Mouse (Mus musculus): ENCODE measurements around the gene Otub1. TPM values are rescaled to one million over a fixed set of nuclear protein-coding genes. Genes with fewer than 3 reads are reported as not detected.

Gene Otub1
- polyA plus RNA-seq, 1 experiment: 64.3 TPM

DNA sequence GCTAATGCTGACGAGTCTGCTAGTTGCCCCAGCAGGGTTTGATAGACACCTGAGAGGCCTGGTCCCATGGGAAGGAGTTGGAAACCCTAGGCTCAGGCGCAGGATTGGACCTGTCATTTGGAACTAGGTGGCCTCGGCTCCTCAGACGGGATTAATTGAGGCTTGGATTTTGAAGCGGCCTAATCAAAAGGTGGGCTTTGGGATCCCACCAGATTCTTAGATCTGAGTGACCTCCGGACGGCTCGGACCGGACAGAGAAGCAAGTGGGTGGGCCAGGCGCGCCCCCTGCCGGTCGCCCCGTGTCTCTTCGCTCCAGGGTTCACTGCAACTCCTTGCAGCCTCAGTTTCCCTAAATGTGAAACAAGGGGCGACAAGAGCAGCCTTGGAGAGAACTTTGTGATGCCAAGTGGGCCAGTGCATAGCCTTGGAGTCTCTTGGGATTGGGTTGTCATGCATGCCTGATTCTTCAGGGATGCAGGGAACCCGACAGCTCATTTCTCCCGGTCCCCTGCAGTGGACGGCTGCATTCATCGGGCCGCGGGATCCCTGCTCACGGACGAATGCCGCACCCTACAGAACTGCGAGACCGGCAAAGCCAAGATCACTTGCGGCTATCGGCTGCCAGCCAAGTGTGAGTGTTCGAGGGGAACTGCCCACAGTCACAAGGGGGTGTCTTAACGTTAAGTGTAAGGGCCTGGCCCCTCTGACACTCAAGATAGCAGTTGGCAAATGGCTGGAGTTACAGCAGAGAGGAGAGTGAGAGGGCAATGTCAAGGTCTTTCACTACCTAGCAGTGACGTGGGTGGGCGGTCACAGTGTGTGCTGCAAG lies 10.0 kb downstream of the Otub1 start:
- H3K27ac ChIP-seq (ENCODE audit: insufficient read depth, low read length): no peak overlapping the region
- TF ChIP-seq CTCF (IDR thresholded peaks at IDR 0.05; ENCODE audit: extremely low read depth, insufficient read depth, insufficient read length, insufficient replicate concordance) (peak; percentile 95), POLR2A (IDR thresholded peaks at IDR 0.05; ENCODE audit: low read depth, low read length) (no peak)
- H3K4me3 ChIP-seq (ENCODE audit: extremely low read depth, insufficient read depth, insufficient read length): no peak overlapping the region
- 40% methylated on average over 33 of the region's 33 CpGs for WGBS
- peaks cover 30% of the 10 kb centered on the region for H3K36me3 ChIP-seq (ENCODE audit: control insufficient read depth, insufficient read depth, low read length)
- no peaks in the 10 kb centered on the region; the same call in 1 of the 2 replicates for H3K4me1 ChIP-seq (ENCODE audit: control insufficient read depth, insufficient read depth, insufficient read length)
- no peaks in the 10 kb centered on the region for H3K27me3 ChIP-seq (ENCODE audit: control insufficient read depth, insufficient read depth, low read length)
- DNase-seq (ENCODE audit: low read depth in 1 of 2, low spot score in 2 of 2): peak in 1 of 2 experiments; percentile 49

GRCm38 (mm10) chr19:7192561-7192967 lies 13.6 kb downstream of the Otub1 start:
- no peak overlapping the region for H3K27ac ChIP-seq (ENCODE audit: insufficient read depth, low read length)
- peaks cover 7% of the 10 kb centered on the region for H3K36me3 ChIP-seq (ENCODE audit: control insufficient read depth, insufficient read depth, low read length)
- 97% methylated on average over 2 of the region's 2 CpGs for WGBS
- no peak for DNase-seq (ENCODE audit: low read depth in 1 of 2, low spot score in 2 of 2)
- no peak overlapping the region for H3K4me3 ChIP-seq (ENCODE audit: extremely low read depth, insufficient read depth, insufficient read length)
- TF ChIP-seq CTCF (IDR thresholded peaks at IDR 0.05; ENCODE audit: extremely low read depth, insufficient read depth, insufficient read length, insufficient replicate concordance): no peak
- no peak for TF ChIP-seq POLR2A (IDR thresholded peaks at IDR 0.05; ENCODE audit: low read depth, low read length)
- no peaks in the 10 kb centered on the region for H3K27me3 ChIP-seq (ENCODE audit: control insufficient read depth, insufficient read depth, low read length)
- no peaks in the 10 kb centered on the region; the same call in 1 of the 2 replicates for H3K4me1 ChIP-seq (ENCODE audit: control insufficient read depth, insufficient read depth, insufficient read length)

- WGBS: 67% methylated on average over 6 of the region's 6 CpGs
- H3K27me3 ChIP-seq (ENCODE audit: control insufficient read depth, insufficient read depth, low read length): no peaks in the 10 kb centered on the region
Observed at GRCm38 (mm10) chr19:7191639-7192038, 14.5 kb downstream of the Otub1 start.

GRCm38 (mm10) chr19:7190986-7191385 lies 15.1 kb downstream of the Otub1 start:
- Histone ChIP-seq H3K4me3 (ENCODE audit: extremely low read depth, insufficient read depth, insufficient read length) (no peak overlapping the region), H3K27ac (ENCODE audit: insufficient read depth, low read length) (no peak overlapping the region), H3K36me3 (ENCODE audit: control insufficient read depth, insufficient read depth, low read length) (no peaks in the 10 kb centered on the region), H3K27me3 (ENCODE audit: control insufficient read depth, insufficient read depth, low read length) (no peaks in the 10 kb centered on the region), H3K4me1 (ENCODE audit: control insufficient read depth, insufficient read depth, insufficient read length) (no peaks in the 10 kb centered on the region)
- no peak for TF ChIP-seq CTCF (IDR thresholded peaks at IDR 0.05; ENCODE audit: extremely low read depth, insufficient read depth, insufficient read length, insufficient replicate concordance)
- TF ChIP-seq POLR2A (IDR thresholded peaks at IDR 0.05; ENCODE audit: low read depth, low read length): no peak
- WGBS: 86% methylated on average over 5 of the region's 5 CpGs
- DNase-seq (ENCODE audit: low read depth in 1 of 2, low spot score in 2 of 2): no peak

More at GRCm38 (mm10) chr19:7191639-7192038, 14.5 kb downstream of the Otub1 start:
- no peak overlapping the region for H3K4me3 ChIP-seq (ENCODE audit: extremely low read depth, insufficient read depth, insufficient read length)
- DNase-seq (ENCODE audit: low read depth in 1 of 2, low spot score in 2 of 2): no peak
- no peaks in the 10 kb centered on the region; the same call in 1 of the 2 replicates for H3K4me1 ChIP-seq (ENCODE audit: control insufficient read depth, insufficient read depth, insufficient read length)
- no peak overlapping the region for H3K27ac ChIP-seq (ENCODE audit: insufficient read depth, low read length)
- TF ChIP-seq CTCF (IDR thresholded peaks at IDR 0.05; ENCODE audit: extremely low read depth, insufficient read depth, insufficient read length, insufficient replicate concordance) (no peak), POLR2A (IDR thresholded peaks at IDR 0.05; ENCODE audit: low read depth, low read length) (no peak)
- 0 out of 2 replicates have a peak, but pooled peaks cover under 1% of the 10 kb centered on the region for H3K36me3 ChIP-seq (ENCODE audit: control insufficient read depth, insufficient read depth, low read length)

DNA sequence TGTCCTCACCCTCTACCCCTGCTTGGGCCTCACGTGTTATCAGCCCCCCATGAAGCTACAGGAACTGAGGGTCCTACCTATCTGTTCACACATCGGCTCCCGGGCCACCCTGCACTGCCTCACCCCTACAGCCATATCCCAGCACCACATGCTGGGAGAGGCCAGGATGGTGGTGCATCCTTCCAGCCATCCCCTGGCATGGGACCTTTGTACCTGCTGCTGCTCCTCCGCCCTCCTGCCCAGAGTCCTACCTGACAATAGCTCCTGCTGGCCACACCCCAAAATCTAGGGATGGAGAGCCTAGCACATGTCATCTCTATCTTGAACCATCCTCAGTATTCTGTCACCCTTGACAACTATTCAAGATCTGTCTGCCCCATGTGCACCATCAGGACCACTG lies 17.1 kb downstream of the Otub1 start:
- Histone ChIP-seq H3K4me3 (ENCODE audit: extremely low read depth, insufficient read depth, insufficient read length) (no peak overlapping the region), H3K27me3 (ENCODE audit: control insufficient read depth, insufficient read depth, low read length) (no peaks in the 10 kb centered on the region; the same call in 1 of the 2 replicates), H3K27ac (ENCODE audit: insufficient read depth, low read length) (no peak overlapping the region), H3K36me3 (ENCODE audit: control insufficient read depth, insufficient read depth, low read length) (no peaks in the 10 kb centered on the region), H3K4me1 (ENCODE audit: control insufficient read depth, insufficient read depth, insufficient read length) (no peaks in the 10 kb centered on the region)
- DNase-seq (ENCODE audit: low read depth in 1 of 2, low spot score in 2 of 2): no peak
- 97% methylated on average over 4 of the region's 4 CpGs for WGBS
- no peak for TF ChIP-seq CTCF (IDR thresholded peaks at IDR 0.05; ENCODE audit: extremely low read depth, insufficient read depth, insufficient read length, insufficient replicate concordance)
- TF ChIP-seq POLR2A (IDR thresholded peaks at IDR 0.05; ENCODE audit: low read depth, low read length): no peak

DNA sequence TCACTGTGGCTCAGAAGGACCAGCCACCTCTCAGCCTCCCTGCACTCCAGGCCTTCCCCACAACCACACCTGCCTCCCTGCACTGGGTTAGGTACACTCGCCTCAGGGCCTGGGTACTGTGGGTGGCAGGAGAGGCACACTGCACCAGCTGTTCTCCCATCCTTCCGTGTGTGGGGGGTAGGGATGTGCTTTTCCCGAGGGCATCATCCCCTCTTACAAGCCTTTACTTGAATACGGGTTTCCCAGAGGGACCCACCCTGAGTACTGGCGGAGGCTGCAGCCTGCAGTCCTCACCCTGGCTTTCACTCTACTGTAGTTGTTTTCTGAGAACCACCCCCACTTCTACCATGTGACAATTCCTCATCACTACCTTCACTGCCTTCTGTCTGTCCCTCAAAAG lies 19.0 kb downstream of the Otub1 start:
- DNase-seq (ENCODE audit: low read depth in 1 of 2, low spot score in 2 of 2): no peak
- Histone ChIP-seq H3K4me1 (ENCODE audit: control insufficient read depth, insufficient read depth, insufficient read length) (no peaks in the 10 kb centered on the region), H3K27ac (ENCODE audit: insufficient read depth, low read length) (no peak overlapping the region), H3K27me3 (ENCODE audit: control insufficient read depth, insufficient read depth, low read length) (no peaks in the 10 kb centered on the region; the same call in 1 of the 2 replicates), H3K4me3 (ENCODE audit: extremely low read depth, insufficient read depth, insufficient read length) (no peak overlapping the region), H3K36me3 (ENCODE audit: control insufficient read depth, insufficient read depth, low read length) (no peaks in the 10 kb centered on the region)
- WGBS: 74% methylated on average over 5 of the region's 5 CpGs
- TF ChIP-seq CTCF (IDR thresholded peaks at IDR 0.05; ENCODE audit: extremely low read depth, insufficient read depth, insufficient read length, insufficient replicate concordance): no peak
- no peak for TF ChIP-seq POLR2A (IDR thresholded peaks at IDR 0.05; ENCODE audit: low read depth, low read length)

All from spleen, adult 2 months (tissue).